Mouse (Mus musculus): ENCODE measurements at regions not wholly inside any gene's neighbourhood (a gene's known extent, or its start where the extent isn't known, plus 50 kb on each side); places are given as distances from the start of the nearest gene placed in this dataset.

DNA sequence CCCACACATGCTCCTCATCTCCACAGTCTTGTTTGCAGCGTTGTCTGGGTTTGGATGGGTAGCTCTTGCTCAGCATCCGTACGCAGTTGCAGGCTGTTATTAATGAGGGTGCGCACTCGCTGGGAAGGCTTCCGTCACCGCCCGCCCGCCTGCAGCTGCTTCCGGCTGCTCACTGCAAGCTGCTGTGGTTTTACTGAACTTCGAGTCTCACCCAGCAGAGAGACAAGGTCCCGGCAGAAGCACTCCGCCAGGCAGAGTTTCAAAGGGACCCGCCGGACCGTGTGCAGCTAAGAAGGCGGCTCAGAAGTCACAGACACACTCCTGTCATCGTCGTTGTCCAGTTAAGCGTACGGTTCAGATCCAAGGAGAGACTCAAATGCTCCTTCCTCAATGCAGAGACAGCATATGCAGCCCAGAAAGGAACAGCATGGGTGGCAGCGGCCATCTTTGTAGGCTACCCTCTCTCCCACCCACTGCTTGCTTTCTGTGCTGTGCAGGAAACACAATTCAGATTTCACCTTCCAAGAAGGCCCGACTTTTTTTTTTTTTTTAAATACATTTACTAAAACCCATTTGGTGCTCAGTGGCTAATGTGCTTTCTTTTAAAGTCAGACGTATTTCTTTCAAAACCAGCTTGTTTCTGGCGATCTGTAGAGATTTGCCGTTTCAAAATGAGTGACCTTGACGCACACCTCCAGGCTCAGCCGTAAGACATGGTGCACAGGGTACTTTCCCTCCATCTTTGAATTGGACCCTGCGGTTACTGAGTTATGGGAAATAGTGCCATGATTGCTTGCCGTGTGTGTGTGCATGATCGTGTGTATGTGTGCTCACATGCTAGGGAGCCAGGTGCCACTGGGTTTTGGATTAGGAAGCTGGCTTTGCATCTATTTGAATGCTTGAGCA, 169.2 kb upstream of the Map3k1 start:
- ATAC-seq (ENCODE audit: low TSS enrichment) = no peak

DNA sequence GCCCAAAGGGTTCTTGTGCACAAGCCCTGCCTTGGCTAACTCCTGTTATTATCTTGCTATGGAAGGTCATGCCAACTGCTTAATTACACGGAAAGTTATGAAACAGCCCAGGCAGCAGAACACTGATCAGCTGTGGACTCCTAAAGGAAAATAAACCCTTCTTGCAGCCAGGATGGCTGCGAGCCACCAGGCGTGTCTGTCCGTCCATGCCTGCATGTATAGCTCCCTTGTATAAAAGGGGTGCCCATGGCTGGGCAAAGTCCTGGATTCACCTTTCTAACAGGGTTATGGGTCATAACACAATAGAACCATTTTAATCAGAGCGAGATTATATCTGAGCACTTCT, 169.9 kb upstream of the Map3k1 start:
- ATAC-seq (ENCODE audit: low TSS enrichment) = no peak

DNA sequence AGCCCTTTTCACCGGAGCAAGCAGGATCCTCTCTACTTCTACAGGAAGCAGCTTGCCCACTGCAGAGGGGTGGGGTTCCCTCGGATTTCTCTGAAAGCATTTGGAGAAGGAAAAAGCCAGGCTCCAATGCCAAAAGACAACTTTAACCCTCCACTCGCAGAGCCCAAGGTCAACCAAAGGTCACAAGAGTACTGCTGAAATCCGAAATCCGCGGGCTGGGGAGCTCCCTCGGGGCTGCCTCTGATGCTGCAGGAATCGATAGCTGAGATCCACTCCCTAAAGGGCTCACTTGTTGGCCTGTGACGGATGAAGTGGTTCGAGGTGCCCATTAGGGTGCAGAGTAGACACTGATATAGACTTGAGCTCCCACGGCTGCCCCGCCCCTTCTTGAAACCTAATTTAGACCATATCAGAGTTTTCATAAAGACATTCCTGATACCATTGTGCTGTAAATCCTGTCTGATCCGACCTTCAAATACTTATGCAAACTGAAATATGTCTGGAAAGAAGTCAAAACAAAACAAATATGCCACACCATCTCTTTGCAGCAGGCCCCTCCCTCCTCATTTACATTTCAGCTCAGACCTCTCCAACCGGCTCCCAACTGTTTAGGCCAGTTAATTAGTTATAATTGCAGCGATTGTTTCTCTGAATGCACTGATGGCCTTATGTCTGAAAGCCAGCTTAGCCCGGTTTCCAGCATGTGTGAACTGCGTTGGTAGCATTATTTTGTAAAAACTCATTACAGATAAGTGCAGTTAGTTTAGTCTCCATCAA, 170.8 kb upstream of the Map3k1 start:
- no peak for ATAC-seq (ENCODE audit: low TSS enrichment)

DNA sequence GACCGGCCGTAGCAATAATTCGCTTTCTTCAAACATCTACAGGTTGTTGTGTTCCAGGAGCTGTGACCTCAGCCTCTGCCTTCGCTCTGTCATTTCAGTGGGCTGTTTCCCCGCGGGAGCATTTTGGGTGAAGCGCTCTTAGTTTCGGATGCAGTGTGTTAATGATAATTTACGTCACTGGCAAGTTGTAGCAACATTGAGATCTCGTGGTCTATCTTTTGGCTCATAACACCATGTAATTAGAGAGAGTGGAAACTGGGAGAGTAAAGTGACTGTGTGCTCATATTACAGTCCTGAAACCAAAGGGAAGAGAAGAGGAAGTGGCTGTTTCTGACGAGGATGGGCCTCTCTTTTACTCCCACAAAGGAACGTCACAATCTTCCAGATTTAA, 171.4 kb upstream of the Map3k1 start:
- no peak for ATAC-seq (ENCODE audit: low TSS enrichment)

DNA sequence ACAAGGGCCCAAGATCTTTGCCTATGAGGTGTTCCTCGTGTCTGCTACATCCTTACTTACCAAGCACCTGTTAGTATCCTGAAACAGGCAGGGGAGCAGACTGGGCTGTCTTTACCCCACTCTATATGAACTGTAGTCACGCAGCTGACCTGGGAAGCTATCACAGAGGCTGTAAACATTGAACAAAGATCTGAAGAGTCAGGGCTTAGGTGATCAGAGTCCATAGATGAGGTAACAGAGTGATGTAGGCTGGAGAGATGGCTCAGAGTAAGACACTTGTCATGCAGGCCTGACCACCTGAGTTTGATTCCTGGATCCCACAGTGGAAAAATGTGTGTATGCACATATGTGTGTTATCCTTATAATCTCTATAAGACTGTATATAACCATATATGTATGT, 172.3 kb upstream of the Map3k1 start:
- no peak for ATAC-seq (ENCODE audit: low TSS enrichment)

DNA sequence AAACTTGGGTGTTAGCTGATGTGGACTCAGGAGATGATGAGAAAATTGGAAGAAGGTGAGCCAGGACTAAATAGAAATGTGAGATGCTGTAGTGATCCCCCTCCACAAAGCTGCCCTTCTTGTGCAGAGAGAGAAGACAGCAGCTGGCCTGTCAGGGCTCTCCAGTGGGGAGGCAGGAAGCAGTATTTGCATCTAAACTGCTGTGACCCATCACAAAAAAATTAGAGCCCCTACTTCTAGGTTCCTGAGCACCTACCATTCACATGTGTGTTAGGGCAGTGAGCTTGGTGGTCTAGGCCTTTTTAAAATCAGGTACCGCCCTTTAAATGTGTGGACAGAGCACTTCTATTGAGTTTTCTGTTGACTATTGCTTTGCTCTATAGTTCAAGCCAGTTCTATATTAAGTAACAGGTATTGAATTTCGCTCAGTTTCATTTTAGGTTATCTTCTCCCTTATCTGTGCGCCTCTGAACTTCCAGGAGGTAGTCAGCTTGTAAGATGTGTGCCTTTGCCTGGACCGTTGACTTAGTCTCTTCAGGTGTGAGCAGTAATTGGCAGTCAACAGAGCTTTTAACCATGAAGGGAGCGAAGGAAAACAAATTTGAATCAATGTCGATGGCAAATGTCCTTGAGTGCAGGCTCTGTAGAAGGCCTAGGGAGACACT, 174.1 kb upstream of the Map3k1 start:
- ATAC-seq (ENCODE audit: low TSS enrichment) = no peak

DNA sequence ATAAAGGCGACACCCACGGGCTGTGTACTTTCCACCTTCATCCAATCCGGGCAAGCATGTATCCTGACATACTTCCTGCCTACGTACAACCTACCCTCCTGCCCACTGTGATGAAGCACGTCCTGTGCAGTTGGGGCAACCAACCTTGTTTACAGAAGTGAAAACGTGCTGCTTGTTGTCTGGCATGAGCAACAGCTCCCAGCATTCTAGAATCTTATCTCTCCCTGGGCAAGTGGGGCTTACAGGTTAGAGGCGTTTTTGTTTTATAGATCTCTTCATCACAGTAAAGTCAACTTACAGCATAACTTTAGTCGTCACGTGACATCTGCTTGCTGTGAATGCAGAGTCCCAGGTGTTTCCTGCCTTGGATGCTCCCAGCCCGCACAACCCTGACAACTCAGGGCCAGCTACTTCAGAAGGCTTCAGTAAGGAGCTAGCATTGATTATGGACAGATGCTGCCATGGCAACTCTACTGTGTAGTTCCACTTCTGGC, 175.3 kb upstream of the Map3k1 start:
- ATAC-seq (ENCODE audit: low TSS enrichment) = no peak

DNA sequence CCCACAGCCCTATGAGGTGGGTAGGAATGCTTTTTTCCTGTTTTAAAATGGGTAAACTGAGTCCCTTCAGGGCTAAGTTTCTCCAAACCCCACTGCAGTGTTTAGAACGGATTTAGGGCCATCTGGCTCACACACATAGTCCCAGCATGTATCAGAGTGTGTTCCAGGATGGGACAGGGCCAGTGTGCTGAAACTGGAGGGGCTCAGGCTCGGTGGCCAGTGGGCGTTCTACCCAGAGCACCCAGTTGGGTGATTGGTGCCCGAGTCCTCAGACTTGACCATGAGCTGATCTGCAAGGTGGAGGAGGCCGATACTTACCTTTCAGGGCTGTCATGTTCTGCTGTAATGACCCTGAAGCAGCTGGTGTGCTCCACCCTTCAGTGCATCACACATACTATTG, 176.6 kb upstream of the Map3k1 start:
- ATAC-seq (ENCODE audit: low TSS enrichment) = no peak

DNA sequence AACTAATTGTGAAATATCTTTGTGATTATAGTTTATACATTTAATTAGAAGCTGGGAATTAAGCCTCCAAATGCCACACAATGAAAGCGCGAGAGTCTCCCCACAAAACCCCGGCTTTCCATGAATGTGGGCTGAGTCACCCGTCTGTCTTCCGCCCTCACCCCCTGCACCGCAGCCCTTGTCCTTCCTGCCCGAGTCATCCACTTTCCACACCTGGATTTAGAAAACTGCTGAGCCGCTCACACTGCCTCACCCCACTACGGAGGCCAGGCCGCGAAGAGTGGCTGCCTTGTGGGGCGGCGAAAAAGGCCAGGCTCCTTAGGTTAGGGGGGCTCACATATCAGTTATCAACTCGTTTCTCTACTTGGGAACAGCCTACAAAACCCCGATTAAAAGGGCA, 177.9 kb upstream of the Map3k1 start:
- ATAC-seq (ENCODE audit: low TSS enrichment) = no peak

DNA sequence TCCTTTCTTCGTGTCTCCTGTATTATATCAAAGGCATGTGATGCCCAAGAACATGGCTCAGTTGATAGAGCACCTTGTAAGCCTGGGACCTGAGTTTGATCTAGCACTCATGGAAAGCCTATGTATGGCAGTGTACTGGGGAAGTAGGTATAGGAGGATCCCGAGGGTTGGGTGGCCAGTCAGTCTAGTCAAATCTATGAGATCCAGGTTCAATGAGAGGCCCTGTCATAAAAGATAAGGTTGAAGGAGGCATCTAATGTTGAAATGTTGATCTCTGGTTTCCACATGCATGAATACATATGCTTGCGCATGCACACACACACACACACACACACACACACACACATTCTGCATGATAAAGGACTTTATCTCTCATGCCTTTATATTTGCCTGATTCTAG, 178.6 kb upstream of the Map3k1 start:
- ATAC-seq (ENCODE audit: low TSS enrichment) = no peak

DNA sequence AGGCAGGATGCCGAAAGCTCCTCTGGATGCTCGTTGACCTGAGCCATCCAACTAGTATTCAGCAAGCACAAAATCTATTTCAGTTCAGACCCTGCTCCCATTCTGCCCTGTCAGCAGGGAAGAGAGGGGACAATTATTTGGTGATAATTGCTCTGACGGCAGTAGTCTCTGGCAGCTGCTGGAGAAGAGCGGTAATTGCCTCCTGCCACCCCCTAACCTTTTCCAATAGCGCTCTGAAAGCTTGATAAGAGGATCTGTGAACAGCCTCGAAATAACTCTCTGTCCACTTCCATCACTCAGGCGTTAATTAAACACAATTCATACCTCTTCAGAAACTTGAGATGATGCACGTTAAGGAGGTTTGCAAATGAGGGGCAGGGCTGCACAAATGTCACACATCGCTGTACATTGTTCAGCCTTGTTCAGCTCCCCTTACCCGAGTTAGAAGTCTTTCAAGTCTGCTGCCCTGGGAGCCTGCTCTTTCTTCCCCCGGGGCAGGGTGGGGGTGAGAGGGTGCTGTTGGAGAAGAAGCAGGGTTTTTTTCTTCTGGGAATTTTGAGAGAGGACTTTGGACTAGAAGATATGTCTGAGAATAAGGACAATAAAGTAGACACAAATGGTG, 182.2 kb upstream of the Map3k1 start:
- ATAC-seq (ENCODE audit: low TSS enrichment) = no peak

DNA sequence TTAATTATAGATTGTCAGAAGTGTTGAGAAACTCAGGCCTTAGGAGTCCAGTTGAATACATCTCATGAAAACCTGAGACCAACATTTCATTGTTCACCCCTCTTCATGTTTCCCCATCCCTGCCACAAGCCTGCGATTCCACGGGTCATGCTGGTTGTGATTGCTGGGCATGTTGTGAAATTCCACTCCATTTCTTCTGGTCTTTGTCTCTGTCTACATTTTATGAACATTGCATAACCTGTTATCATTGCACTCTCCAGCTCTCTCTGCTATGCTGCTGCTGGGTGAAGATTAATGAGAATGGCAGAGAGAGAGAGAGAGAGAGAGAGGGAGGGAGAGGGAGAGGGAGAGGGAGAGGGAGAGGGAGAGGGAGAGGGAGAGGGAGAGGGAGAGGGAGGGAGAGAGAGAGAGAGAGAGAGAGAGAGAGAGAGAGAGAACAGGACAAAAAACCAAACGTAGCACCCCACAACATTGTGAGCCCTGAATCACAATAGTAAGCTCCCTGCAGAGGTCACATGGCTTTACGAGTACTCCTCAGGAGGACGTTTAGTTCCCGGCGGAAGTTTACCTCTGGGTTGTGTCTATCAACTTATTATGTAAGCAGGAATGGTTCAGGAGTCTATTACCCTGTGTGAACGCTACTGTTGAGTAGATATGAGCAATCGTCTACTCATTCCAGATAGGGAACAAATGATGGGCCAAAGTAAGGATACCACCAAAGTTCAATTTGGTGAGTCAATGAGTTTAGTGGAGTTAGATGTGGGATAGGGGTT, 183.5 kb upstream of the Map3k1 start:
- no peak for ATAC-seq (ENCODE audit: low TSS enrichment)

DNA sequence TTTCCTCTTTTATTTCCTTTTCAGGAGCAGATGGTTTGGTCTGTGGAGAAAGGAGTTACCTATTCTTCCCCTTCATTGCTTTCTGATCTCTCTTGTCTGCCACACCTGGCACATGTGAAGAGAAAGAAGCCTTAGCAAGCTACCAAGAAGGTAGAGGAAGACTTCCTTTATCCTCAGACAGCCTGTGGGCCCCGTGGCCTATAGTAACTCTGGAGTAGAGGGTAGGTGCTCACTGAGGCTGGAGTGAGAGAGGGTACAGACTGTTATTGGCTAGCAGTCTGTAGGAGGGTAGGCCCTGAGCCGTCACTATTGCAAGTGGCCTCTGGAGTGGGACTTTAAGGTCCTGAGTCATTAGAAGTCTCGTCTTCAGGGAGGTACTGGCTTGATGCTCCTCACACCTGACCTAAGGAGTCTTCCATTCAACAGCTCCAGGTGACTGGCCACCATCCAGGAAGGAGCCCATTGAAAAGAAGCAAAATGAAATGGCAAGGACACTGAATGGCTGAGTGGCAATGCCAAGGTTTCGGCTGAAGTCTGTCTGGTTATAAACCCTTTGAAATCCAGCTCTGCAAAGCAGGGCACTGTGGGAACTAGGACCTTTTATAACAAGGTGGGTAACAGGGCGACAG, 186.2 kb upstream of the Map3k1 start:
- no peak for ATAC-seq (ENCODE audit: low TSS enrichment)

DNA sequence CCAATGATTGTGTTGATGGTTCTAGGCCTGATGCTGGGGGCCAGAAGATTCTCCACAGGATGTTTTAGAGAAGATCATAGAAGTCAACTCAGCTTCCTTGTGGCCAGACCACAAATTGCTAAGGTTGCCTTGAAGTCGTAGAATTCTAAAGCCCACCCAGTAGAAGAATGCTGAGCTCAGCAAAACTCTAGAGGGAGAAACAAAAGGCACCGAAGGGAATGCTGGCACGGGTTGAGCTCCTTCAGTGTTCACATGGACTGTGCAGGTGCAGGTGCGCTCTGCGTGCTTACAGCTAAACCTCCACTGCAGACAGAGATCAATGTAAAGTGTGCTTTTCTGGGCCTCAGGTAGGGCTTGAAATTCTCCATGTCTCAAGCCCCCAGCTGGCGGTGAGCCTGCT, 186.9 kb upstream of the Map3k1 start:
- ATAC-seq (ENCODE audit: low TSS enrichment) = no peak

DNA sequence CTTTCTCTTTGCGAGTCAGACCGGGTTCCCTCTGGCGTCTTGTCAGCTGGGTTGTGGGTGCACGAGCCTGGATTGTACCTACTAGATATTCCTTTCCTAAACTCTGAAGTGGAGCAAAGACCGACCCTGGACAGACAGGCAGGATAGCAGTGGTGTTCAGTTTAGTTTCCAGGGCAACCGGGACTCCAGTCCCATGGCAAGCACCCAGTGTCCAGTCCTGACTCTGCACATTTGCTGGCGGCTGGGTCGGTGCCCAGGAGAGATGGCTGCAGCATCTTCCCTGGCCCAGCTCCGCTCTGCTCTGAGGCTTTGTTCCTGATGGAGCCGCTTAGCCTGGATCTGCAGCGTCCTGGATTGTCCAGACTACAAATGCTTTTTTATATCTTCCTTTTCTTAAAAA, 188.1 kb upstream of the Map3k1 start:
- peak; percentile 59 for ATAC-seq (ENCODE audit: low TSS enrichment)

DNA sequence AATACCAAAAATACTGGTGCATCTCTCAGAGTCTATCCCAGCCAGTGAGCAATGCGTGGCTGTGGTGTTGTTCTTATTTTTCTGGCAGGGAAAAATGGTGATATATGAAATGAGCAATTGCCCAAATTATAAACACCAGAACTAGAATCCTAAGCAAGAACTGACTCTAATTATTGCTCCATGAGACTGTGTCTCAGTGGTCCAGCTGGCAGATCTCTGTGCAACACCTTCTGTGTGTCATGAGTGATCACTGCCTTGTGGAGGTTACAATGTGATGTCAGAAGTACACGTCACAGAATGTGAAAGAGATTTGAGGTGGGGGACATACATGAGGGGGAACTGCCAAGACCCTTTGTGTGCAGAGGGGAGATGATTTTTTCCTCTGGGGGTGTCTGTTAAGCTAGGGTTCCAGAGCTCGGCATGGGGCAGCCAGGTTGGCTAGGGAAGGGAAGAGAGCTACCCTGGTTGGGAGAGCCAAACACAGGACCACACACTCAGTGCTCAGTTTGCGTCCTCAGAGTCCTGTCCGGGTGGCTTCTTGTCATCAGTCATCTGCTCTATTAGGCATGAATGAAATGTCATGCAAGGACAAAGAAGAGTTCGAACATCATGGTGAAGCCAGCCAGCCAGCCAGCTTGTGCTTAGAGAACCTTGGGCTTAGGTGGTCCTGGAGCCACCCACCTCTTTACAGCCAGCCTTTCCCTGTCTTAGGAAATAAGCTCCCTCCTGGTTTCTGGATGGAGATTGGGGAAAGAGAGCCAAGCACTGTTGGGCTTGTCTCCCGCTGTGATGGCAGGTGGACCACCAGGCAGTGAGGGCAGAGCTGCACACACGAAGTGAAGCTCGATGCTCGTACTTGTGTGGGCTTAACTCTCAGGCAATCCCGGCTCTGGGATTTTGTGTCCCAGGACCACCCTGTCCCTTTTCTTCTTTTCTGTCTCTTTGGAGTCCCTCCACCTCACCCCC, 189.5 kb upstream of the Map3k1 start:
- ATAC-seq (ENCODE audit: low TSS enrichment) = no peak

DNA sequence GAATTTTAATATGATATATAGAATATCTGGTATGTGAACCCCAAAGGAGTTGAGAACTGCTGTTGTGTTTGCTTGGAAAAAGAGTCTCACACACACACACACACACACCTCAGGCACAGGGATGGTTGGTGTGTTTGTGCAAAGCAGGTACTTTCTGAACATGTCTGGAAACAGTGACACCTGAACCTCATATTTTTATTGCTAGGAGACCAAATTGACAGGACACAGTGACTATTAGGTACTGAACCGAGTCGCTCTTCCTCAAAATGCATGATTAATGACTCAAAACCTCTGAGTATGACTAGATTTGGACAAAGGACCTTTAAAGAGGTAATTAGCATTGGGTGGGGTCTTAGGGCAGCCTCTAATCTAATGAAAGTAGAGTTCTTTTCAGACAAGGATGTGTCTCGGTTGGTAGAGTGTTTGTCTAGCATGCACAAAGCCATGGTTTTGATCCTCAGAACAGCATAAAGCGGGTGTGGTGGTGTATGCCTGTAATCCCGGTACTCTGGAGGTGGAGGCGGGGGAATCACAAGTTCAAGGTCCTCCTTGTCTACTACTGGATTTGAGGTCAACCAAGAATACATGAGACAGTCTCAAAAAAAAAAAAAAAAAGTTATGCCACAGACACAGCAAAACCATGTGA, 191.0 kb upstream of the Map3k1 start:
- no peak for ATAC-seq (ENCODE audit: low TSS enrichment)

DNA sequence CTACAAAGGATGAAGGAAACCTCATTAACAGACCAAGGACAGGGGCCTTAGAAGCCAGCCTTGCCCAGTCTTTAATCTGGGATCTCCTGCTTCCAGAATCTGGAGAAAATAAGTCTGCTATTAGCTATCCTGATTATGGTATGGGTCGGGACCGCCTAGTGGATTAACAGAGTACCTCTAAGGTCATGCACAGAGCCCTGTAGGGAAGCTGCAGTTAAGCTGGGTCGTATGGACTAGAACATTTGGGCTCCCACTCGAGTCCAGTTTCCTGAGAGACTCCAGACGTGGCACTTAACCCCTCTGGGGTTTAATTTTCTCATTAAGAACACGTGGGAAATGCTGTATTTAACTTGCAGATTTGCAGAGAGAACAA, 191.5 kb upstream of the Map3k1 start:
- no peak for ATAC-seq (ENCODE audit: low TSS enrichment)

DNA sequence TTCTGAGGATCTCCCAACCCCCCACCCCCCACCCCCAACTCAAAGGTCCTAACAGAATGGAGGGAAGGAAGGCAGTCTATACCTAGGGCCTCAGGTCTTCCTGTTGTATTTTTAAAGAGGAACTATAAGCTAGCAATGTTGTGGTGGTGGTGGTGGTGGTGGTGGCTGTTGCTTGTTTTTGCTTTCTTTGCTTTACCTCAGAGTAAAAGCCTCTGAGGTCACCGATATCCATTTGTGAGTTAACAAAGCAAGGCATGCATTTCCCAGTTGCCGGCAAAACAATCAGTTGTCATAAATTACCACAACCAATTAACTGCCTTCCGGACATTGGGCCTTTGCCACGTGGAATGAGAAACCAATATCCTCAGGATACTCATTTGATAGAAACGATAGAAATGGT, 191.9 kb upstream of the Map3k1 start:
- ATAC-seq (ENCODE audit: low TSS enrichment) = no peak

Measured in frontal cortex, adult (tissue).